Mouse (Mus musculus): ENCODE data around the gene Ankrd34a. TPM values are rescaled to one million over a fixed set of nuclear protein-coding genes. Genes with fewer than 3 reads are reported as not detected.

Ankrd34a gene
- polyA plus RNA-seq, 1 experiment from 2014 or later = 0.96 TPM

GRCm38 (mm10) chr3:96594851-96595250 lies 1.6 kb upstream of the Ankrd34a start:
- Histone ChIP-seq H3K9me3 (replicated peaks) (no peaks in the 10 kb centered on the region), H3K4me1 (peaks cover 47% of the 10 kb centered on the region), H3K36me3 (peaks cover 4% of the 10 kb centered on the region; the same call in 1 of the 2 replicates), H3K4me3 (no peak overlapping the region), H3K27me3 (ENCODE audit: low read depth, poor library complexity, severe bottlenecking) (peaks cover 49% of the 10 kb centered on the region), H3K27ac (no peak overlapping the region)
- 82% methylated on average over 5 of the region's 5 CpGs for WGBS
- DNase-seq (ENCODE audit: low spot score) = no peak

- peaks cover 51% of the 10 kb centered on the region for H3K27me3 ChIP-seq (ENCODE audit: low read depth, poor library complexity, severe bottlenecking)
- H3K4me3 ChIP-seq = peak overlapping the region; percentile 67
- peaks cover 51% of the 10 kb centered on the region for H3K4me1 ChIP-seq
- DNase-seq (ENCODE audit: low spot score) = no peak
- 27% methylated on average over 6 of the region's 6 CpGs for WGBS
- no peak overlapping the region for H3K27ac ChIP-seq
- no peaks in the 10 kb centered on the region for H3K36me3 ChIP-seq
- H3K9me3 ChIP-seq (replicated peaks) = no peaks in the 10 kb centered on the region
Measured at GRCm38 (mm10) chr3:96595661-96596060, 775 bp upstream of the Ankrd34a start.

- DNase-seq (ENCODE audit: low spot score) = no peak
- H3K4me1 ChIP-seq = peaks cover 63% of the 10 kb centered on the region
- no peaks in the 10 kb centered on the region for H3K36me3 ChIP-seq
- no peaks in the 10 kb centered on the region for H3K9me3 ChIP-seq (replicated peaks)
- H3K4me3 ChIP-seq = peak overlapping the region; percentile 67
- peaks cover 51% of the 10 kb centered on the region for H3K27me3 ChIP-seq (ENCODE audit: low read depth, poor library complexity, severe bottlenecking)
- 3% methylated on average over 10 of the region's 12 CpGs for WGBS
- H3K27ac ChIP-seq = peak overlapping the region; percentile 83
Measured at GRCm38 (mm10) chr3:96596855-96597254, 419 bp downstream of the Ankrd34a start.

- H3K27ac ChIP-seq = peak overlapping the region; percentile 83
- WGBS = under 1% methylated on average over 40 of the region's 40 CpGs
- H3K4me3 ChIP-seq = peak overlapping the region; percentile 67
- no peaks in the 10 kb centered on the region for H3K9me3 ChIP-seq (replicated peaks)
- DNase-seq (ENCODE audit: low spot score) = peak; percentile 66
- H3K4me1 ChIP-seq = peaks cover 69% of the 10 kb centered on the region
- H3K27me3 ChIP-seq (ENCODE audit: low read depth, poor library complexity, severe bottlenecking) = peaks cover 46% of the 10 kb centered on the region
- no peaks in the 10 kb centered on the region for H3K36me3 ChIP-seq
Measured at GRCm38 (mm10) chr3:96597435-96597891, 1.0 kb downstream of the Ankrd34a start.

GRCm38 (mm10) chr3:96598156-96599068 lies 2.0 kb downstream of the Ankrd34a start:
- DNase-seq (ENCODE audit: low spot score) = peak; percentile 80
- WGBS = under 1% methylated on average over 54 of the region's 54 CpGs
- H3K4me1 ChIP-seq = peaks cover 75% of the 10 kb centered on the region
- H3K9me3 ChIP-seq (replicated peaks) = no peaks in the 10 kb centered on the region
- H3K27ac ChIP-seq = peak overlapping the region; percentile 83
- 0 out of 2 replicates have a peak, but pooled peaks cover under 1% of the 10 kb centered on the region for H3K36me3 ChIP-seq
- H3K27me3 ChIP-seq (ENCODE audit: low read depth, poor library complexity, severe bottlenecking) = peaks cover 42% of the 10 kb centered on the region
- peak overlapping the region; percentile 67 for H3K4me3 ChIP-seq

- peaks cover 42% of the 10 kb centered on the region for H3K27me3 ChIP-seq (ENCODE audit: low read depth, poor library complexity, severe bottlenecking)
- no peaks in the 10 kb centered on the region for H3K9me3 ChIP-seq (replicated peaks)
- peak overlapping the region; percentile 83; the same call in 1 of the 2 replicates for H3K27ac ChIP-seq
- 42% methylated on average over 8 of the region's 8 CpGs for WGBS
- peaks cover 6% of the 10 kb centered on the region; the same call in 1 of the 2 replicates for H3K36me3 ChIP-seq
- peak overlapping the region; percentile 67 for H3K4me3 ChIP-seq
- peak; percentile 36 for DNase-seq (ENCODE audit: low spot score)
- H3K4me1 ChIP-seq = peaks cover 76% of the 10 kb centered on the region
Measured at GRCm38 (mm10) chr3:96599069-96599393, 2.6 kb downstream of the Ankrd34a start.

- H3K27me3 ChIP-seq (ENCODE audit: low read depth, poor library complexity, severe bottlenecking) = peaks cover 42% of the 10 kb centered on the region
- peak overlapping the region; percentile 67; the same call in 1 of the 2 replicates for H3K4me3 ChIP-seq
- no peak for DNase-seq (ENCODE audit: low spot score)
- peaks cover 73% of the 10 kb centered on the region for H3K4me1 ChIP-seq
- no peaks in the 10 kb centered on the region for H3K9me3 ChIP-seq (replicated peaks)
- peaks cover 10% of the 10 kb centered on the region; the same call in 1 of the 2 replicates for H3K36me3 ChIP-seq
- H3K27ac ChIP-seq = peak overlapping the region; percentile 83; the same call in 1 of the 2 replicates
- 71% methylated on average over 3 of the region's 3 CpGs for whole genome bisulfite sequencing
Measured at GRCm38 (mm10) chr3:96599411-96599810, 3.0 kb downstream of the Ankrd34a start.

GRCm38 (mm10) chr3:96600639-96601250 lies 4.3 kb downstream of the Ankrd34a start, which contains the start of gene Lix1l:
Gene Lix1l (plus strand): TSS chr3:96601149.
- DNase-seq (ENCODE audit: low spot score) = peak; percentile 93
- WGBS = under 1% methylated on average over 27 of the region's 27 CpGs
- H3K4me1 ChIP-seq = peaks cover 70% of the 10 kb centered on the region
- peaks cover 31% of the 10 kb centered on the region for H3K27me3 ChIP-seq (ENCODE audit: low read depth, poor library complexity, severe bottlenecking)
- H3K27ac ChIP-seq = peak within 1 kb of the TSS; percentile 97
- H3K9me3 ChIP-seq (replicated peaks) = no peaks in the 10 kb centered on the region
- peaks cover 21% of the 10 kb centered on the region for H3K36me3 ChIP-seq
- peak within 1 kb of the TSS; percentile 92 for H3K4me3 ChIP-seq

- H3K4me1 ChIP-seq = peaks cover 65% of the 10 kb centered on the region
- 1% methylated on average over 30 of the region's 40 CpGs for WGBS
Measured at GRCm38 (mm10) chr3:96601251-96601787, 4.9 kb downstream of the Ankrd34a start.

GRCm38 (mm10) chr3:96601941-96602703 lies 5.7 kb downstream of the Ankrd34a start:
- Histone ChIP-seq H3K27ac (peak overlapping the region; percentile 97), H3K9me3 (replicated peaks) (no peaks in the 10 kb centered on the region), H3K4me3 (peak overlapping the region; percentile 92), H3K27me3 (ENCODE audit: low read depth, poor library complexity, severe bottlenecking) (peaks cover 17% of the 10 kb centered on the region), H3K4me1 (peaks cover 57% of the 10 kb centered on the region), H3K36me3 (peaks cover 25% of the 10 kb centered on the region)
- 52% methylated on average over 10 of the region's 10 CpGs for WGBS
- DNase-seq (ENCODE audit: low spot score) = no peak

More at GRCm38 (mm10) chr3:96601251-96601787, 4.9 kb downstream of the Ankrd34a start:
- peaks cover 25% of the 10 kb centered on the region for H3K27me3 ChIP-seq (ENCODE audit: low read depth, poor library complexity, severe bottlenecking)
- peak overlapping the region; percentile 92 for H3K4me3 ChIP-seq
- H3K9me3 ChIP-seq (replicated peaks) = no peaks in the 10 kb centered on the region
- no peak for DNase-seq (ENCODE audit: low spot score)
- peaks cover 25% of the 10 kb centered on the region for H3K36me3 ChIP-seq
- H3K27ac ChIP-seq = peak overlapping the region; percentile 97

- Histone ChIP-seq H3K4me3 (peak overlapping the region; percentile 92), H3K27me3 (ENCODE audit: low read depth, poor library complexity, severe bottlenecking) (peaks cover 17% of the 10 kb centered on the region), H3K9me3 (replicated peaks) (no peaks in the 10 kb centered on the region), H3K4me1 (peaks cover 51% of the 10 kb centered on the region), H3K27ac (peak overlapping the region; percentile 97; the same call in 1 of the 2 replicates), H3K36me3 (peaks cover 25% of the 10 kb centered on the region)
- DNase-seq (ENCODE audit: low spot score) = no peak
- WGBS = 61% methylated on average over 5 of the region's 5 CpGs
Measured at GRCm38 (mm10) chr3:96602704-96603084, 6.3 kb downstream of the Ankrd34a start.

- H3K27ac ChIP-seq = no peak overlapping the region; the same call in 1 of the 2 replicates
Measured at GRCm38 (mm10) chr3:96603311-96603710, 6.9 kb downstream of the Ankrd34a start.

More at GRCm38 (mm10) chr3:96603311-96603710, 6.9 kb downstream of the Ankrd34a start:
- H3K4me1 ChIP-seq = peaks cover 45% of the 10 kb centered on the region
- no peaks in the 10 kb centered on the region for H3K9me3 ChIP-seq (replicated peaks)
- WGBS = 68% methylated on average over 5 of the region's 5 CpGs
- H3K4me3 ChIP-seq = peak overlapping the region; percentile 92; the same call in 1 of the 2 replicates
- H3K27me3 ChIP-seq (ENCODE audit: low read depth, poor library complexity, severe bottlenecking) = peaks cover 17% of the 10 kb centered on the region
- H3K36me3 ChIP-seq = peaks cover 30% of the 10 kb centered on the region
- DNase-seq (ENCODE audit: low spot score) = no peak
